Mouse (Mus musculus): Measurements from ENCODE around the gene B3galnt1. TPM values are rescaled to one million over a fixed set of nuclear protein-coding genes. Genes with fewer than 3 reads are reported as not detected.
"Not testable (repeated sequence)": the region's sequence is repeated elsewhere in the genome, so short reads cannot be mapped to it uniquely, and the experiment has no call there.

Gene B3galnt1
- total RNA-seq, 2 experiments from 2014 or later, result 12.8 to 13.1 TPM

DNA sequence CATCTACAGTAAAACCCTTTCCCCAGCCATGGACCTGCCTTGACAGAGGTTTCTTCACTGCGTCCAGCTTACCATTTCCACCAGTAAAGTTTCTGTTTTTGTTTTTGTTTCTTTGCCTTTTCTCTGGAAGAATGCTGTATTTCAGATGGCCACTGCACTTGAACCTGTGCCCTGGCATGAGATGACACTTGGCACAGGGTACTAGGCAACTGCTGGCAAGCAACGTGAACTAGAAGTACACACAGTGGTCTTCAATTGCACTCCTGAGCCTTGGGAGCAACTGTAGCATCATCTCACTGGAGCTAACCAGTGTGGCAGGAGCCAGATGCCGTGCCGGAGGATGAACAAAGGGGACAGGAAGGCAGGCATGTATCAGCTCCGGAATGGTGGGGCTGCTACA is 26.2 kb downstream of the B3galnt1 start:
- no peak for DNase-seq (ENCODE audit: low spot score in 2 of 2)

DNA sequence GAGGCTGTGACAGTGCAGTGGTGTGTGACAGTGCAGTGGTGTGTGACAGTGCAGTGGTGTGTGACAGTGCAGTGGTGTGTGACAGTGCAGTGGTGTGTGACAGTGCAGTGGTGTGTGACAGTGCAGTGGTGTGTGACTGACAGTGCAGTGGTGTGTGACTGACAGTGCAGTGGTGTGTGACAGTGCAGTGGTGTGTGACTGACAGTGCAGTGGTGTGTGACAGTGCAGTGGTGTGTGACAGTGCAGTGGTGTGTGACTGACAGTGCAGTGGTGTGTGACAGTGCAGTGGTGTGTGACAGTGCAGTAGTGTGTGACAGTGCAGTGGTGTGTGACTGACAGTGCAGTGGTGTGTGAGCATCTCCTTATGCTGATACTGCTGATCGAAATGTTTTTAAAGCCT is 33.2 kb downstream of the B3galnt1 start:
- DNase-seq (ENCODE audit: low spot score in 2 of 2), result not testable (repeated sequence)

DNA sequence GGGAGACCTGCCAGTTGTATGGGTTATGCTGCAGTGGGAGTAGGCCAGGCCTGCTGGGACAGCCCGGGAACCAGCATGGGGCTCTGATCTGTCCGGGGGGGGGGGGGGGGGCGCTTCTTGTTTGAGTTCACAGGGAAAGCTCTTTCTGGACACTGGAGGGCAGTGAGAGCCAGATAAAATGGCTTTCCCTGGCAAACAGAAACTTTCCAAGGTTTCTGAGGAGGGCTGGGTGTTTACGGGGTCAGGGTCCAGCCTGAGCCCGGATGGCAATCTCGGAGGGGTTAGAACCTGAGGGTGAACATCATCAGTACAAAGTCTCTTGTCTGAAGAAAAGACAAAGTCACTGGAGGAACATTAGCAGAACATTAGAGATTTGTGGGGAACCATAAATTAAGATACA is 35.4 kb downstream of the B3galnt1 start:
- DNase-seq (ENCODE audit: low spot score in 2 of 2), result no peak

DNA sequence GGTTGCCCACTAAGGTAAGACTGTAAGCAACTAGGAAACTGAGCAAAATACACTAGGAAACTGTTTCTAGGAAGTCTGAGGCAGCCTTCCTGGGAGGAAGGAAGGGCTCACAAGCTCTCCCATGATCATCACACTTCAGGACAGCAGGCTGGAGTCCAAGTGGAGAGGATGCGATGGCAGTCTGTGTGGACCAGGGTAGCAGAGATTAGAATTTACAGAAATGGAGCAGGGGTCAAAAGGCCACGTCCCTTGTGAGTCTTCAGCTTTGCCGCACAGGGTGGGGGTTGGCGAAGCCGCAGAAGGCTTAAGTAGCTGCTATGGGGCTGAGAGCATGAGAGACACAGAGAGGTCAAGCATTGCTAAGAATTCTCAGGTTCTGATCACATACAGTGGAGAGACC is 37.1 kb downstream of the B3galnt1 start:
- no peak for DNase-seq (ENCODE audit: low spot score in 2 of 2)

DNA sequence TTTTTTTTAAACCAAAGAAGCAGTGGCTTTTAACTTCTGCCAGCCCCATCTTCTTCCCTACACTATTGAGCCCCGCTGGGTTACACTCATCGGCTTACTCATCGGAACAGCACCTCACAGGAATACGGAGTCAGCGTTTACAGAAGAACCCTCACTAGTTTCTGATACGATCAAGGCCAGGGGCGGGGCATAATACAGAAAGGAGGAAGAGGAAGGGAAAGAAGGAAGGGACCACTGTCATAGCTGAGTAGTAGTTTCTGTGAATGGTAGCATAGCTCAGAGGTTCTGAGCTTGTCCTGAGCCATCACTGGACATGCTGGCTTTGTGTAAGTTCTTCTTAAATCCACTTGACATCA is 38.8 kb downstream of the B3galnt1 start:
- no peak for DNase-seq (ENCODE audit: low spot score in 2 of 2)

DNA sequence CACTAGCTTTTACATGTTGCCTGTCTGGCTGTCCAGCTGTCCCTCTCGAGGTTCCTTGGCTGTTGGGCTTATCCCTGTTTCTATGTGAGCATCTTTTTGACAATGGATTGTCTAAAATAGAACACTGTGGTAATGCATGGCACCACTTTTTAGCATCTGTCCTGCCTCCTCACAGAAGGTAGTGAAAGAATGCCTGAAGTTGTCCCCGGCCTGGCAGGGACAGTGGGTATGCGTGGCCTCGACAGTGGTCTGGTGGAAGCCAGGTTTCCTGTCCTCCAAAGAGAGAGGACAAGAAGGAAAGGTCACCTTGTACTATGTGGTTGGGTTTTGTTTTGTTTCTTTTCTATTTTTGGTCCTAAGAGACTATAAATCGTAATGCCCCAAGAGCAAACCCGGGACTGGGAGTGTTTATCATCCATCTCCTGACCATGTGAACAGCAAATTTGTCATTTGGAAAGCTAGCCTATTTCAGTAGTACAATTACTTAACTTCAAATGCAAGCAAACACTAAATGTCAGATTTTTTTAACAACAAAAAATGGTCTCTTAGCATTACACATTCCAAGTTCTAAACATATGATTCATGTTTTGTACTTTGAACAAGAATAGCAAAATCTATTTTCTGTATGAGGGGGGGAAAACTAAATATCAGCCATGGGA is 39.3 kb downstream of the B3galnt1 start:
- no peak for DNase-seq (ENCODE audit: low spot score in 2 of 2)

DNA sequence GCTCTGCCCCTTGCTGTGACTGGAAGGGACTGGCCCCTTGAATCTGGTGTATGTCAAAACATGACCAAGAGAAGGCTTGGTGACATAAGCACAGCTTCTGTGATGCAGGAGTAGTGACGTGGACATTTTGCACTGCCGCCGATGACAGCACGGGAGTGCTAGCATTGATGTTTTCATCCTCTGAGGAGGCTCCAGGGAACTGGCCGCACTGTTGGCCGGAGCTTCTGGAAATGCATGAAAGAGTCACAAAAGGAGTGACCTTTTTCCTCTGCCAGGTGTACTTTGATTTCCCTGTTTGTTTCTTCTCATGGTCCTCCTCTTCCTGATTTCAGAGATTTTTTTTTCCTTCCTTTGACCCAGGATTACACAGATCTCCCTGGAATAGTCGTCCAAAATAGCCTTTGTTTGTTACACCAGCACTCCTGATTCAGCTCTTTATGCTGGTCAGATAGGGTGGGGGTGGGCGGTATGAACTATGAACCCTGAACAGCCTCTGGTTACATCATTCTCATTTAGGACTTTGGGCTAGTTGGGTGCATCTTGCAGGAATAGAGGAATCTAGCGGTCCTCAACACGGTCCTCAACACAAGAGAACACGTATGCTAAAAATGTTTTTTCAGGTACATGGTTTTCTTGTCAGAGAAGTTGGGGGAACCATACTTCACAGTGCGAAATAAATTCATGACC is 42.5 kb downstream of the B3galnt1 start:
- DNase-seq (ENCODE audit: low spot score in 2 of 2), result no peak

DNA sequence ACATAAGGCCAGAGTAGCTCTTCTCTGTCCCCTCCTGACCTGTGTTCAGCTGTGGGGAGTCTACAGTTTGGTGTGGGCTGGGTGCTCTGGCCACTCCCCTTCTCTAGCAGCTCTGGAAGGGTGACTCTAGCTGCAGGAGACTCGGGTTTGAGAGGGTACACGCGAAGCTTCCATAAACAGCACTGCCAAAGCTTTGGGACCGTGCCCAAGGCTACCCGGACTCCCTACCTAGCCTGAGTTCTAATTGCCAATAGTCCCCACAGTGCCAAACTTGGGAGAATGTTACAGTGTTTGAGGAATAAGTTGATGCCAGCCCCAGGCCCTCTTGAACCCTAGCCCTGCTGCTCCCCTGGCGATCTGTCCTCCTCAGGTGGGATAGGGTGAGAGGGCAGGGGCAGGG is 43.2 kb downstream of the B3galnt1 start:
- no peak for DNase-seq (ENCODE audit: low spot score in 2 of 2)

DNA sequence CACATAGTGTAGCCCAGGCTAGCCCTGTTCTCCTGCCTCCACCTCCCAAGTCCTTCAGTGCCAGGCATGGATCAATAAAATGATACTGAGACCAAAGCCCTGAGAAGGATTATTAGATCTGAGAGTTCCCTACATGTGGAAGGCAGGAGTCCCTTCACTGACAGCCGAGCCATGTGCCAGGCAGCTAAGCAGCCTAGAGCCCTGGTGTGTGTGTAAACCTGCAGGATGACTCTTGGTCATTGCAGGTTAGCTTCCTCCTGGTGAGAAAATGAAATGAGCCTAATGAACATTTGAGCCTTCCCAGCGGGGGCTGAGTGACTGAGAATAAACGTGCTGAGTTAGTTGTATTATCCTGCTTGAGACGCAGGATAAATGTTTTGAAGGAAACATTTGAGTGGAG is 49.2 kb downstream of the B3galnt1 start:
- DNase-seq (ENCODE audit: low spot score in 2 of 2), result no peak

DNA sequence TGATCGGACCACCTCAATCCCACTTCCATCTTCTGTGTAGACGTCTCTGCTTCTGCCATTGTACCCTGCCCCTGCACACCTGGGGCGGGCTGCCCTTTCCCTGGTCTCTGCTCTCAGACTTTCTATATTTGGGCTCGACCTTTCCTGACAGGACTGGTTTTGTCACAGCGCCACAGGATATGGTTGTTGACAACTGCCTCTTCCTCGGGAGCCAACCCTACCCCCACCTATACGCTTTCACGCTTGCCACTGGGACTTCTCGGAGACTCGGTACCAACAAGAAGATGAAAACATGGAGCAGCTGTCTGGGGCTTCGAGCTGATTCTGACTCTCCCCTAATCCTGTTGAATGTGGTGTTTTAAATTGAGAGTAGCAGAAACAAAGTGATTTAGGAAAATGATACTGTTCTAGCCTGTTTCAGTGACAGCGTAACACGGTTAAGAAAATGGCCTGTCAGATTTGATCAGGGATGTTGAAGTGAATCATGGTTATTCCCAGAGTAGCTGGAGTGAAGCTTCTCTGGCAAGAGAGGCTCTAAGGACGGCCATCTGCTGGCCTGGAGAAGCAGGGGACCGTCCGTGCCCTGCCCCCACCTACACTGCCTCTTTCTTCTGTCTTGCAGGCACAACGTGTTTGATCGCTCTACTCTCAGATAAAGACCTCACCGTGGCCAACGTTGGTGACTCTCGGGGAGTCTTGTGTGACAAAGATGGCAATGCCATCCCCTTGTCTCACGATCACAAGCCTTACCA is 49.9 kb downstream of the B3galnt1 start:
- no peak for DNase-seq (ENCODE audit: low spot score in 2 of 2)

DNA sequence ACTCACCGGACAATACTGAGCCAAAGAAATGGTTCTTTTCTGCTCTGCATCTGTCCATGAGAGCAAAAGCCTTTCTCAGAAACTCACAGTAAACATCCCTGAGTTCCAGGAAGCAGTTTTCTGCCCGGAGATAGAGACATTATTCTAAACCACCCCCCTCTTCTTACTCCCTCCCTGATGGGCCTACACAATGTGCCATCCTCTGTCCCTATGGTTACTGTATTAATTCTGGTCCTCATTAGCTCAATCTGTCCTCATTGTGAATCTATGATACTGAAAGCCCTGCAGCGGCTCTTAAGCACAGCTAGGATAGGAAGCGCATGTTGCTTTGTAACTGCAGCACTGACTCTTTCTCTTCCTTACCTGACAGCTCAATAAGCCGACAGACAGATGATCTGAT is 53.7 kb downstream of the B3galnt1 start:
- DNase-seq (ENCODE audit: low spot score in 2 of 2), result no peak

DNA sequence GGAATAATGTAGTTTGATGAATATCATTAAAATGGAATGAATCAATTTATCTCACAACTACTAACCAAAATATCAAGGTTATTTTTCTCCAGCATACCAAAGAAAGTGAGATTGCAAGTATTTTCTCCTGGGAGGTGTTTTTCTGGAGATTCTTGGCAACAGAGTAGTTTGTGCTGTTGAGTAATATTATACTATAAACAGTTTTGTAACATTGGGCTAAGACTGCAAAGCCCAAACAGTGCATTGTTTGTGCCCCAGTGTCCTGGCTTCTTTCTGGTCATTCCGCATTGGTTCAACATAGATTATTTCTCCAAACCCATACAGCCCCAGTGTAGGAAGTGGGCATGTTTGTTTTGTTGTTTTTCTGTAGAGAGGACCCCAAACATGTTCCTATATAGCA is 55.0 kb downstream of the B3galnt1 start:
- DNase-seq (ENCODE audit: low spot score in 2 of 2), result no peak

DNA sequence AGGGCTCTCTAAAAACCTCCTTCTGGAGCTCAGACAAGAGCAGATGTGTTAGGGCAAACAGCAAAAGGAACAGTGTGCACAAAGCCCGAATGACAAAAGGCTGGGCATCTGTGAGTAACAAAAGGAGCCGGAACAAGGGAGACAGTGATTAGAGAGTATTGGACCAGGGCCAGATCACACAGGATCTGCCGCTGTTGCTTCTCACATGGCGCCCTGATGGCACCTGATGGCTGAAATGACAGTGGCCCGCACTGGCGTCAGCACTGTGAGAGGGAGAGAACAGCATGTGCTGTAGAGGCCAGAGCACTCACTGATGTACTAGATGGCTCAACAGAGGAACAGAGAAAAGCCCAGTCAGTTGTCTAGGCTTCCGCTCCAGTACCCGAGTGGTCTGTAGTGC is 55.8 kb downstream of the B3galnt1 start:
- DNase-seq (ENCODE audit: low spot score in 2 of 2), result no peak

DNA sequence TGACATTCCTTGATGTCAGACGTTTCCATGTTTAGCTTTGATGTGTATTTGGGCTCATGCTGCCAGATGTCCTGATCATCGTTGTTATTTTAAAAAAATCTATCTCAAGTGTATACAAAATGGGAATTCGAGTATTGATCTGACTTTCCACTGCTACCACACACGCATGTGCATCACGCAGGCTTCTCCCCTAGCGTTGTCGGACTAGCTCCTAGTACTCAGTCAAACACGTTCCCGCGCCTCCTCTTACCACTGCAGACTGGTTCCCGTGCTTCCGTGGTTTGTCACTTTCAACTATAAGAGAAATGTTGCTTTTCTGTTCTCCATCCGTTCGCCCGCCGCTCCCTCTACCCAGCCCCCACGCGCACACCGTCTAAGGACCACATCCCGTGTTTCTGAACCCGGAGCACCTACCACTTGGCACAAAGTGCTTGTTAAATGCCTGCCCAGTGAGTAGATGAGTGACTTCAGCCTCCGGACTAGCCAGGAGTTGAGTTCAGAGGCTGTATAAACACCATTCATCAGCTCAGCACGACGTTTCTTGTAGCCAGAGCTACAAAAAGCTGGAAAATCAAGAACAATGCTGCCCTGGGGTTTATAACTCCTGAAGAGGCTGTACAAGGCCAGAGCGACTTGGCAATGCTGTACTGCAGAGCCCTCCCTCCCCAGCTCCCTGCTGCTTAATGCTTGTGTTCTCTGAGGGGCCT is 62.7 kb downstream of the B3galnt1 start:
- no peak for DNase-seq (ENCODE audit: low spot score in 2 of 2)

DNA sequence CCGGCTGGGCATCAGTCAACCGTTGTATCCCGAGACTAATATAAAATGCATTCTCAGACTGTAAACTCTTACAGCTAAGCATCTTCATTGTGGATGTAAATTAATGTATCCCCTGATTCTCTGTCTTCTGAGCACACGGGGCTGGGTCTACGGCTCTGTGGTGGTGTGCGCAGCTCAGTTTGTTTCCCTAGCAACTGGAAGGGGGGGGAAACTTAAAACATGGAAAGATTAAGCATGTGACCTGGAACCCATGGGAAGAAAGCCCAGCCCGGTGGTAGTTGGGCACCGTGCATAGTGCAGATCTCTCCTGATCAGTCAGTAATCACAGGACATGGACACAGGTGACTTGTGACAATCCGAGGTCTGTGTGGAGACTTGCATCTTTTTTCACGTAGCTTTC is 63.3 kb downstream of the B3galnt1 start:
- DNase-seq (ENCODE audit: low spot score in 2 of 2), result no peak

DNA sequence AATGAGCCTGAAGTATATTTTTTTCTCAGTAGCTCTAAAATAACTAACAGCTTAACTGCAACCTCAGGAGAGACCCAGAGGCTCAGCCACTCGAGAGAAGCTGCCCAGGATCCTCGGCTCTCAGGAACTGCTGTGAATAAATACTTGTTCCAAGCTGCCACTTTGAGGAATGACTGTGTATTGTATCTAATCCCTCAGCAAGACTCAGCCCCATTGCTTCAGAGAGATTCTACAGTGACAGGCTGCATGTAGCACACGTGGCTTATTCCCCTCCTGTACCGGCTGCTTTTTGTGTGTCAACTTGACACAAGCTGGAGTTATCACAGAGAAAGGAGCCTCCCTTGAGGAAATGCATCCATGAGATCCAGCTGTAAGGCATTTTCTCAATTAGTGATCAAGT is 66.1 kb downstream of the B3galnt1 start:
- no peak for DNase-seq (ENCODE audit: low spot score in 2 of 2)

DNA sequence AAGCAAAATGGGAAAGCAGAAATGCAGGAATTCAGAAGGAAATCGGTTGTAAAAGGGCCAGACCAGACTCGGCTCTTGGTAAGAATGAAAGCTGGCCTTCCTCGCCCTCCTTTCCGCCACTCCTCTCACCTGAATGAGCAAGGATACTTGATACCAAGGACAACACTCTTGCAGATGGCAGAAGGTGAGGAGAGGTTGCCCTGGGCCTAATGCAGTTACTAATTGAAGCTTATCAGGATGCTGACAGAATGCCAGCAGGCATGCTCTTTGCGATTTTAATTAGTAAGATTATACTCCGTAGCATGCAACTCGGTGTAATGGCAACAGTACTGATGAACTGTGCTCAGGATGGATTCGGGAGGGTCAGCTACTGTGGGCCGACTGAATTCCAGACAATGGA is 67.2 kb downstream of the B3galnt1 start:
- DNase-seq (ENCODE audit: low spot score in 2 of 2), result no peak

DNA sequence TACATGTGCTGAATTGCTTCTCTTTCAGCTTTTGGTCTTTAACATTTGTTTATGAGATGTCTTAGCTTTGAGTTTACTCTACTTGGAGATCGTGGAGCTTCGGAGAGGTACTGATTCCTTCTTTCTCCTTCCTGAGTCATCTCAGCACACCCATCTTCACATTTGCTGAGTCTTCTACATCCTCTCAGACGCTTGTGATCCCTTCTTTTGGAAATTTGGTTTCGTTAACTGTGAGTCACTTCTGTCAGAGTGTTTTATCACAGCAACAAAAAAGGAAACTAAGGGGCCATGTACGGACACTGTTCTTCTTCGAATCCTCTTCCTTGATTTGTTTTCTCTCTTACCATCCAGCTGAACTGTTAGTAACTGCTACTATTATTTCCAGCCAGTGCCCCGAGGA is 69.2 kb downstream of the B3galnt1 start:
- no peak for DNase-seq (ENCODE audit: low spot score in 2 of 2)

DNA sequence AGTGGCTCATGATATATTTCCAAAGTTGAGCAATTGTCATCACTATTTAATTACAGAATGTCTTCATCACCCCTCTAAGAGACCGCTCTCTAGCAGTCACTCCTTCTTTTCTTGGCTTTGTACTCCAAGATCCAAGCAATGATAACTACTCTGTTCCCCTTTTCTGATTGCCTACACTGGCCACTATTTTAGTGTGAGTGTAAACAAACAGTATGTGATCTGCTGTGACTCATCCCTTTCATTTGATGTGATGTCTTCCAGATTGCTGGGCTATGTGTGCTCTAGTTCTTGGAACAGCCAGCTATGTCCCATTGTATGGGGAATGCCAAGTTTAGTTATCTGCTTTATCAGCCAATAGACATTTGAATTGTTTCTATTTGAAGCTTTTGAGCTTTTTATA is 71.4 kb downstream of the B3galnt1 start:
- DNase-seq (ENCODE audit: low spot score in 2 of 2), result no peak

DNA sequence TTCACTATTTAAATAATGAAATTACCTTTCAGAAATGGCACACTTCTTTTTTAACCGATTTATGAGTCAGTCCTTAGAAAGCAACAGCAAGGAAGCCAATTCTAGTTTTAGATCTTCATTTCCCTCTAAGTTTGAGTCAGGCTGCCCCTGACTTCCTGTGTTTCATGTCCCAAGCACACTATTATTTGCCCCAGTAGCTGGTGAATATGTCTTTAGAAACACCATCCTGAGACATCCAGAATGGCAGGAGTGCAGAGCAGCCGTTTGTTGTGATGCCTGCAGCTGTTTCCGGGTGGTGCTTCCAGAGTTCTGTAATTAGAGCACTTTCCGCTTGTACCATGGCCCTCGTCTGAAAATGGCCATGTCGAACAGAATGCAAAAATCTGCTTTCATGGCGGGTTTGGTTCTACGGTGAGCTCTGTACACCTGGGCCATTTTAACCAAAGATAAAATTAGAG is 73.7 kb downstream of the B3galnt1 start:
- no peak for DNase-seq (ENCODE audit: low spot score in 2 of 2)

DNA sequence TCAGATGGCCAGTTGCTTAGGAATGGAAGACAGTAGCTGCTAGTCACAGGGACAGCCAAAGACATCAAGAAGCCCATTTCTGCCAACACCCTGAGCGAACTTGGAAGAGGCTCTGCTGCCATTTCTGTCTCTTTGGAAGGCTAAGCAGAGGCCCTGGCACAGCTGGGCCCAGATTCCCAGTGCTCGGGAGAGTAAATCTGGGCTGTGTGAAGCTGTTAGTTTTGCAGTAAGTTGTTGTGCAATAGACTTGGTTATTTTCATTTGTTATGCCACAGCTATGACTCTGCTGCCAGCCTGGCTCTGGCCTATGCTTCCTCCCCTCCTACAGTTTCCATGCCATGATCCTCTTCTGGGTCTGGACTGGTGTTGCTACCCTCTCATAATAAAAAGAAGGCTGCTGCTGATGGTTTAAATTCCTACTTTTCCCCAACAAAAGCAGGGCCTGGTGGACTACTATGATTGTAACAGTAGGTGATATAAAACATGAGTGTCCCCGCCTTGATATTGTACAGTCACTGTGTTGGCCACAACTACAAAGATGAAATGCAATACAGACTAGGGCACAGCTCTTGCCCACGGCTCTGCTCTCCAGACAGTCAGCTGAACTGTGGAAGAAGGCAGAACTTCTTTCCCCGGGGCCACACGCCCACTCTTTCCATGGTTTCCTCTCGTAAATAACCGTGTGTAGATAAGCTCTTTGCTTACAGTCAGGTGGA is 74.2 kb downstream of the B3galnt1 start:
- no peak for DNase-seq (ENCODE audit: low spot score in 2 of 2)

Data from adrenal gland, adult 18-20 months (tissue).